Mouse (Mus musculus): ENCODE measurements at regions not wholly inside any gene's neighbourhood (a gene's known extent, or its start where the extent isn't known, plus 50 kb on each side); places are given as distances from the start of the nearest gene placed in this dataset.

DNA sequence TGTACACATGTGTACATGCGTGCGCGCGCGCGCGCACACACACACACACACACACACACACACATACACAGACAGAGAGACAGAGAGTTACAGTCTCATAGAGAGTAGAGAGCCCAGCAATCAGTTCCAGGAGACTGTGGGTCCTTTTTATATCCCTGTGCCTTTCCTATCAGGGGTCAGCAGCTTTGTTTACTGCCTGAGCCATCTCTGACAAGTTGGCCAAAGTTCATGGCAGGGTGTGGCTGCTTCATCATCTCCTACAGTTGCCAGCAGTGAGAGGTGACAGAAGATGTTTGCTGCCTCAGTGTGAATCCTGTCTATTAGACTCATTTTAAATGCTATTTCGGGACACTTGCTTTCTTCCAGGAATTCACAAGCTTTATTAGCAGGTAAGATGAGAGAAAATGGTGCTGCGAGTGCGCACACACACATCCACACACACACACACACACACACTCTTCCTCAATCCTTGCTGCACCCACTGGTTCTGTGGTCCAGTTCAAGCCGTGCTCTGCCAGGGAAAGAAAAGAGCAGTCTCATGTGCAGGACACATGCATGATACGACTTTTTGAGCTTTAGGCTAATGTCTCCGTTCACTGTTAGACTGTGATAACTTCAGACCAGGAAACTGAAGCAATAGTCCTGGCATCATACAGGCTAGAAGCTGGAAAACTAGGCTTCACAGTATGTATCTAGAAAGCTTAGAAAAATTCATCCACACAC lies 234.9 kb upstream of the Map3k1 start:
- ATAC-seq: no peak

DNA sequence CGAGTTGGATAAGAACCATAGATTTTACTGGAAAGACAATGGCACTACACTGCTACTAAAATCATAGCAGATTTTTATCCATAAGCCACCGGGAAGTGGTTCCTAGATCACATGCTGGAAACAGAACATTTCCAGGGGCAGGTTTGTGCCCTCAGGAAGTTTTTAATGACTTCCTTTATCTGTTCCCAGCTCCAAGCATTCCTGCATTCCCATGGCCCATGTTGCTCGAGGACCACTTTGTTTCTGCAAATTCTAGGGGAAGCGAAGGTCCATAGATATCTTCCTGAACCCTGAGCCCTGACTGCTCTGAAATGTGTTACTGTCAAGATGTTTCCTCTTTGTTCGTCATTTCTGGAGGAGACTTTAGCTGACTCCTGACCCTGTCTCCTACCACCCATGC lies 235.6 kb upstream of the Map3k1 start:
- ATAC-seq: no peak

DNA sequence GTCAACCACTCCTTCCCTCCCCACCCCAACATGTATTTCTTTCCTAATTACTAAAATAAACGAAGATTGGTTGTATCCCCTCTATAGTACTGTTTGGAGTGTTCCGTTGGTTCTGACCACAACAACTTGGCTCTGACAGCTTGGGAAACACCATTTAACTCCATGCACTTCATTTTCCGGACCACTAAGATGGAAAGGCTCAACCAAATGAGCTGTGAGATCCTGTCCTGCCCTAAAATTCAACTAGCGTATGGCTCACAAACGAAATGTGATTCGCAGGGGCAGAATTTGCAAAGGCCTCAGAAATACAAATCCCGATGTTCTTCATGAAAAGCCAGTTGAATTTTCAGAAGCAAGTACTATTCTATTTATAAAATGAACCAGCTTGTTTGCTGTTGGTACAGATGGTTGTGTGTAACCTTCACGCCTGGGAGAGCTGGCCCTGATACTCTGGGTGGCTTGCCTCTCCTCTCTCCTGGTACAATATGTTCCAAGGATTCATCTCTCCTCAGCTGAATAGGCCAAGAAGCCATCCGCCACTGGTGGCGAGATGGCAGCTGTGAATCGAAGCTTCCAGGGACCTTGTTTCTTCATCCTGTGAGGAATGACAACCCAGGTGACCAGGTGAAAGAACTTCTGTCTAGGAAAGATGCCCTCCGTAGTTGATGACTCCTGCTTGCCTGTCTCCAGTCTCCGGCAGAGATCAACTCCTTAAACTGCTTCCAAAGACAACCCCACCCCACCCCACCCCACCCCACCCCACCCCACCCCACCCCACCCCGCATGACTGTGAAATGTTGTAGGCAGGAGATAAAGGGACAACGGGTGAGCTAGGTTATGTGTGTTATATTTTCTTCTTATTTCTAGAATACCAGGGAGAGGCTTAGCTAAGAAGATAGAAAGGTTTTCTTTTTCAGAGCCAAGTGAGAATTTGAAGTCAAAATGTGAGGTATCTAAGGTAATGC lies 237.7 kb upstream of the Map3k1 start:
- no peak for ATAC-seq

DNA sequence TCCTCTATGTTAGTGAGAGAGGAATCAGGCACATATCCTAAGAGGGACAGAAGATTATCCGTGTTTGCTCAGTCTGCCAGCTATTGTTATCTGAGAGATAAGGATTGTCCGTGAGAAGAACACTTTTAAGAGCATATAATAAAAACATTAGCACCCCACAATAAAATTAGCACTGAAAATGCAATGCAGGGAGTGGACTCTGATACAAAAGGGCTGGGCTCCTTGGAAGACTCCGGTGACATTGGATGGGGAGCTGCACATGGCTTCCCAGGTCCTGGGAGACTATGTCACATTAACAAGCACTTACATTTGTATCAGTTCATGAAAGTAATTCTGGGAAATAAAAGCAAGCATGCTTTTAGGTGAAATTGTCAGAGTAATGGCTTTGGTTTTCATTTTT lies 238.6 kb upstream of the Map3k1 start:
- ATAC-seq: no peak

DNA sequence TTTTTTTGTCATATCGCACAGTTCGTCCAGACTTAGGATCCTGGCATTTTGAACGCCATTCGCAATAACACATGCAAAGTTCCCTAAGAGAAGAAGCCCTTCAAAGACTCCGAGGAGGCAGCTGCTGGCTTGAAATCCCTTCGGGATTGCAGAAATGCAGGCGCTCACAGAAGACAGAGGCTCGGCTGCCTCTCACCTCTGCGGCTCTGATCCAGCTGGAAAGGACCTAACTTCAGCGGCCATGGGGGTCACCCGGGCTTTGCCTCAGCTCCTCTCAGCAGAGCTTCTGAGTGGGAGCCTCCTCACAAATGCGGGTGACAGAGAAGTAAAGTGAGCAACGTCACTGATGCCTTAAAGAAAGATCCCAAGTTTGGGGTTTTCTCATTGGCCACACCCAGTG lies 239.1 kb upstream of the Map3k1 start:
- no peak for ATAC-seq

DNA sequence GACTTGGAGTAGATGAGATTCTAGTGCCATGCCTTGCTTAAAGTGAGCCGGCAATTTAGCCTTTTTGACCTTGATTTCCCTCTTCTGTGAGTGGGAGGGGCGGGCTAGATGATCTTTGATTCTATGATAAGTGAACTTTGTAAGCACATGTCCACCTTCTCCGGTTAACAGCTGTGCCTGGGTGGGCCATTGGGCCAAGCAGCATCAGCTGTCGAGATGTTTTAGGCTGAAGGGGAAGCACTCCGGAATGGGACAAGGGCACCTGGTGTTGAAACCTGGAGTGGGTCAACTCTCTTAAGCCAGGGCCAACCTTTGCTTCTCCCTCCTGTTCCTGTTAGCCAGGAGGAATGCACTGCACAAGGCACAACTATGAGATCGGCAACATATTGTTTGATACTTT lies 239.5 kb upstream of the Map3k1 start:
- no peak for ATAC-seq

DNA sequence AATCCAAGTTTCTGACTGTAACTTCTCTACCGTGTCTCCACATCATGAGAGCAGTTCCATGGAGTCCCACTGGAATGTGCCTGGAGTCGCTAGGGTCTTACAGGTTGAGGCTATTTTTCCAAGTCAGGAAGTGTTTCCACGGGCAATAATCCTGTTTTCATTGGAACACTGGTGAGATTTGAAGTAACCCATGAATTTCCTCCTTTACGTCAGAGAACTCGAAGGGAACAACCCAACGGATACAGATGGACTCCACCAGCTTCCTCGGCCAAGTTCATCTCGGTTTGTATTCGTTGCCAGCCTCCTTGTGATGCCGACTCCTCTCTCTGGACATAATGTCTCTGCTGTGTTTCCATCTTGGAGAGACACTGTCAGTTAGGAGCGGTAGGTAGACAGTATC lies 237.4 kb upstream of the Ankrd55 start:
- no peak for ATAC-seq

DNA sequence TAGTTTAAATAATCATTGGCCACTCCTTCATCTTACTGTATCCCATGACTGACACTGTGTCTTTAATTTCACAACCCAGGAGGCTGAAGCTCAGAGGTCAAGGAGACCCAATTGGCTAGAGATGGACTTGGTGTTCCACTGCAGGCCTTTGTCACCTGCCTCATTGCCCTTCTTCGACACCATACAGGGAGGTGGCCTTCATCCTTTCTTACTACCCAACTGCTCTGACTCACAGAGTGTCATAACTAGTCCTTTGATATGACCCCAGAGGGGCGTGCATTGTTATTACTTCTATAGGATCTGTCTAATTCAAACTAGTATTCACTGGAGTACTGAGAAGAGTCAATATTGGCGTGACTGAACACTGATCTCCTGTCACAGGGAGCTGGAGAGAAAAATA lies 236.2 kb upstream of the Ankrd55 start:
- ATAC-seq: no peak

DNA sequence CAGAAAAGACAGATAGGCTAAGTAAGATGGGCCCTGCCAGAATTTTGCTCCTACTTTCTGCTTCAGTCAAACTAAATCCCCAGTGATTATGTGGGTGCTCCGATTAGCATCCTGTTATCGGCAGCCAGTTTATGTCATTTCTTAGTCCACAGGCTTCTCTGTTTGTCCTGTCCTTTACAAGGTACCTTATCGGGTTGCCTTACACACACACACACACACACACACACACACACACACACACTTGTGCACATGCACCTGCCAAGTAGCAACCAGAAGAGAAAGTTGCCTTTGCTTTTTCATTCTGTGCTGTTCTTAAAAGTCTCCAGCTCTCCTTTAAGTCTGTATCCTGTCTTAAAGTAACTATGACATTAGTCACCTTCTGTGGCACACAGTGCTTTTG lies 235.8 kb upstream of the Ankrd55 start:
- ATAC-seq: no peak

DNA sequence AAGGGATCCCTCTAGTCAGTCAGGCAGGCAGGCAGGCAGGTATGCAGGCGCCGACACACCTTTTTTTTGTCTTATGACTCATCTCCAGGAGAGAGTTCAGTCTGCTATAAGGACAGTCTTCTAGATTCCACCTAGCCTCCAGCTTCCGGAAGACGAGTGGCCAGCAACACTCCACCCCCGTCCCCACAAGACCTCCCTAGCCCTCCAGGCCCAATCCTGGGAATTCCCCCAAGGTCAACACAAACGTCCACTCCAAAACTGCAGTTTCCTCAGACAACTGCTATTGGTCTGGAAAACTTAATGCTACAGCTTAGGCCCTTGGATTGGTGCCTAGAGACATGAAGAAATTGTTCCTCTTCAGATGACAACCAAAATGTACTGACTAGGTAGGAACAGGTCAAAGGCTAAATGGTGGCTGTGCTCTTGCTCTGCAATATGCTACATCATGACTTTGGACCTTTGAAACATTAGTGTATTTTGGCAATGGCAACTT lies 233.3 kb upstream of the Ankrd55 start:
- ATAC-seq: no peak

DNA sequence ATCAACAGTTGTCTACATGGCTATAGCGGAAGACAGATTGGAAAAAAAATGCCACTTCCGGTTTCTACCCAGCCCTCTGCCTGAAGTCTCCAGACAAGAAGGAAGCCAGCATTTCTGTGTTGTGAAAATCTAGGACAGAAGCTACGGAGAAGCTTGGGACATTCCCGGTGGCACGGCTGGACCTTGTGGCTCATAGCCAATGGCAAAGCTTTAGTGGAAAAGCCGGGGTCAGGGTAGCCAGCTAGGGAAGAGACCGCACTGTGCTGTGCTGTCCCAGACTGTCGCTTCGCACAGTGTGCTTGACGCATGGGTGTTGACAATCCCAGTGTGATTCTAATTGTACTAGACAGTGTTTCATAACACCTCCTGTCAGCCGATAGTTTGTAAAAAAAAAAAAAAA lies 230.0 kb upstream of the Ankrd55 start:
- ATAC-seq: no peak

DNA sequence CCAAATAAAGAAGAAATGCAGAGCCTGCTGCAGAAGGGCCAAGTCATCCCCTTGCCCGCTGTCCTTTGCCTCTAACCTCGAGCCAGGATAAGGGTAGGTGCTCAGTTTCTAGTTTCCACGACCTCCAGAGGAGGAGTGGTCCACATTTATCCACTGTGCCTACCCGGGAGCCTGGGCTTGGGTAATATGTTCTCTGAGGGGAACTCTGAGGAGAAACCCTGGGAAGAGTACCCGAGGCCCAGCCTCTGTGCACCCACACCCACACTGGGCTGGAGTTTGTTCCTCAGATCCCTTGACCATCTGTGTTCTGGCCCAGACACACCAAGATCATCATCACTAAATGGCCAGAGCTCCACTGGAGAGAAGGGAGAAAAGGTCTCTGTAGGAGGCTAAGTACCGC lies 229.5 kb upstream of the Ankrd55 start:
- no peak for ATAC-seq

DNA sequence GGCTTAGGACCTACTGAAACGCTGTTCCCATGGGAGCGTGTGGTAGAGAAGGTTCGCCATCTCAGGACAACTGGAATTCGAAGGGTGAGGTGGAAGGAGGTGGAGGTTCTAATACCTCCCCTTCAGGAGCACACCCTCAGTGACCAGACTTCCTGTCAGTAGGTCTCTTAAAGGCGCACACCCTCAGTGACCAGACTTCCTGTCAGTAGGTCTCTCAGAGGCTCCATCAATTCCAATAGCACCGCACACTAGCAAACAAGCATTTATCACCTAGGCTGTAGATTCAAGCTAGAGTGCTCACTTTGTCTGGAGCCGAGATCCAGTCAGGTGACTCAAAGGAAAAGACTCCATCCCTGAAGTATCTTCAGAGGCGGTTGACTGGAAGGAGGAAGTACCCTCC lies 226.2 kb upstream of the Ankrd55 start:
- ATAC-seq: peak; percentile 69

DNA sequence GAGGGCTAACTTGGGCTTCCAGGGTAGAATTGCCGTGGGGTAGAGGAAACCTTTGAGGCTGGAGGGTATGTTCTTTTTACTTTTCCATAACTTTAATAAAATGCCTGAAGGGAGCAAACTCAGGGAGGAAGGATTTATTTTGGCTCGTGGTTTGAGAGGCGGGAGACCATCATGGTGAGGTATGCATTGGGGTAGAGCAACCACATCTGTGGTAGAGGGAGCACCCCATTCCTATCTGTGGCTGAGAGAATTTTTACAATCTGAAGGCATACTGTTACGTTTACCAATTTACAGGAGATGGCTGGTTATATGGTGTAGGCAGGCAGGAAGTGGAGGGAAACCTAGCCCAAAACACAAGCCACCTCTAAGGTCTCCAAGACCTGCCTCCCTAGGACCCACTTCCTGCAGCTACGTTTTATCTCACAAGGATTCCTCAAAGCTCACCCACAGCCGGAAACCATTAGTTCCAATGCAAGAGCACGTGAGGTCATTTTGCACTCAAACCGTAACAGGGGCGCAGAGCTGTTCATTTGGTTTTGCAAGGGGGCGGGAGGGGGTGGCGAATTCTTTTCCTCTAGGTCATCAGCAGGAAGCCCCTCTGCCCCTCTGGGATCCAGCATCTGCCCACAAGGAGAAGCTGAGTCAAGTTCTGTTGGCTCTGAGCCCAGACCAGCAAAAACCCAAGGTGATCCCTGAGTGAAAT lies 224.7 kb upstream of the Ankrd55 start:
- peak; percentile 88 for ATAC-seq

DNA sequence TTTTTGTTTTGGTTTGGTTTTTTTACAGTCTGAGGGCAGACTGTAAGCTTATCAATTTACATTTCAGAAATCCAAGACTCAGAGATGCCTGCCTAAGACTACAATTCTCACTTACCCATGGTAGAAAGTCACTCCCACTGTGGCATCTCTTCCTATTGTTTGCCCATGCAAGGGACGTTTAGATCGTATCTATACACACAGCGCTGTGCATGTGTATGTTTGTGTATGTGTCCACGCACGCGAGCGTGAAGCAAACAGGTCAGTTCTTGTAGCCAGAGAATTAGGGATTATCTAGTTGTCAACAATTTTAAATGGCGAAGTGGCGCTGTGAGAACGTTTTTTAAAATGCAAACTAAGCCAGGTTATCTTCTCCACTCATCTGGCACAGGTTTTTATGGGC lies 223.6 kb upstream of the Ankrd55 start:
- ATAC-seq: no peak

DNA sequence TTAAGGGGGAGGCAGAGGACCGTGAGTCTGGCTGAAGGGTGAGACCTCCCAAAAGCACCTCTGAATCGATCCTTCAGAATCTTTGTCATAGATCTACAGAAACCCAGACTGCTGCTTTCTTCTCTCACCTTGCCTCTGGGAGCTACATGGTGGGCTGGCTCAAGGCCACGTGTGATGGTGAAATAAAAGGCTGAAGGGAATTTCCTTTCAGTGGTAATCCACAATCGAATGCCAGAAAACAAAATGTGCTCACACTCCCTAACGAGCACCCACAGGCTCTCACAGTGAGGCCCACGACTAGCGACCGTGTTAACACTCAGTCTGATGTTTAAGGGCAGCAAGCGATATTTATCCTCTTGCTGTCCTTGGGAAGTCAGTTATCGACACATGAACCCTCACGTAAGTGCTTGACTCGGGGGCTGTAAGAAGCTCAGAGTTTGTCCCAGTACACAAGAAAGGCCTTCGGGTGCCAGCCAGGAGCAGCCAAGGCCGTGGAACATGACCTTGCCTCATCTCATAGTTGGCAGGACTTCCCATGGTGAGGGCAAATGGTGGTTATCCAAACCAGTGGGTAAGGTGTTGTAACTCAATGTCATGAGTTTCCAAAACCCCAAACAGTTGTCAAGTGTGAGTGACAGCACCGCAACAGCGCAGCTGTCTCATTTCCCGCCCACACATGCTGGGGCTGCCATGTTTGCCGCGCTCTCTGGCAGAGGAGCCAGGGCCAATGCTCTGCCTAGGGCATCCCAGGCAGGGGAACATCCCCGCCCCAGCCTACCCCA lies 221.0 kb upstream of the Ankrd55 start:
- ATAC-seq: no peak

DNA sequence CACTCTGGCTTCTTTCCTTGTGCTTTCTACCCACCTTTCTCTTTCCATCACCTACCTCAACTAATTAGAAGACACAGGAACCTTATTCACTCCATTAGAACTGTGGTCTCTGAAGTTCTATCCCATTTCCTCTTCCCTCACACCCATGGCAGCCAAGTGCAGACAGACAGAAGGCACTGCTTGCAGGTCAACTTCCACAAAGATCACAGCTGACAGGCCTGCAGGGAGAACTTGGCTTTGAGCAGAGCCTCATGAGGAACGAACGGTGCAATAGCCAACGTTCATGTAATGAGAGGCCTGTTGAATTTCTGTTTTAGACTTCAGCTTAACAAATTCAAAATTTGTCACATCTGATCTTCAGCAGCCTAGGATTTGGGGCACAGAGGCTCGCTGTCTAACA lies 217.5 kb upstream of the Ankrd55 start:
- ATAC-seq: no peak

DNA sequence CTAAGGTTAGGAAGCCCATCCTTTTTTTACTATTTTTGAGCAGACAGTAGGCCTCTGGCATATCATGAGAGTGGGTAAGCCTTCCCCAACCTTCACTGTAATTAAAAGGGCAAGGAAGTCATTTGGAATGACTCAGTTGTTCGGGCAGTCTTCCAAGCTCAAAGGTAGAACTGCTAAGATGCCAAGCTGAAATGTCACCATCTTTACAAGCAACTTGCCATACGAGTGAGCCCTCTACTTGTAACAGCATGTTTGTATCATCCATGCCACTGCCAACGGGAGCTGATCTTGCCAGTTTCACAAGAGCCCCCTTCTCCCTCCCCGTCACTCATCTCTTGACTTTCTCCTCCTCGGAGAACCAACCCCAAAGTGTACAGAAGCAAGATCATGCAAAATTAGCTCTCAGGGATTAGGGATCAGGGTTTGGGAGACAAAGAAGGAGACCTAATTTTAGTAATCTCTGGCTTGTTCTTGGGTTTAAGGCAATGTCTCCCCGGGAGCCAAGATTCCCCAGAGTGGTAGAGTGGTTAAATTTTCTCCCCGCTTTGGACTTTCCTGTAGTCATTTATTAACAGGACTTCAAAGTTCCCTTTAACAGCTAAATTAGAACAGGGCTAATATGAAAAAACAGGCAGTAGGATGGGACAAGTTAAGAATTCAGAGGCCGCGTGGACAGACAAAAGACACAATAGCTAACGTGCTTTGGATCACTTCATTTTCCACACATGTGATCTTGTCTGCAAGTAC lies 216.9 kb upstream of the Ankrd55 start:
- ATAC-seq: no peak

DNA sequence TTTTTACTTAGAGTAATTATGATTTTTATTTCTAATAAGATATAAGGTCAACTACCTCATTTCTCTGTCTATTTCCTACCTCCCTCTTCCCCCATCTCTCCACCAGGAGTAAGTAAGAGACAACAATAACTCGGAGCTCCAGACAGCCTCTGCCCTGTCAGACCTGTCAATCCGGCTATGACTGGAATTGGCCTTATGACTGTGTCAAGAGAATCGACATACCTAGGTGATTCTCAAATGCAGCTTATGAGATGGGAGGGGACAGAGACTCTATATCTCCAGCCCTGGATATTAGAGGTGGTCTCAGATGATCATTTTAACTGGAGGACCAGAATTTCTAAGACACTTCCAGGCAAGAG lies 216.3 kb upstream of the Ankrd55 start:
- ATAC-seq: no peak

DNA sequence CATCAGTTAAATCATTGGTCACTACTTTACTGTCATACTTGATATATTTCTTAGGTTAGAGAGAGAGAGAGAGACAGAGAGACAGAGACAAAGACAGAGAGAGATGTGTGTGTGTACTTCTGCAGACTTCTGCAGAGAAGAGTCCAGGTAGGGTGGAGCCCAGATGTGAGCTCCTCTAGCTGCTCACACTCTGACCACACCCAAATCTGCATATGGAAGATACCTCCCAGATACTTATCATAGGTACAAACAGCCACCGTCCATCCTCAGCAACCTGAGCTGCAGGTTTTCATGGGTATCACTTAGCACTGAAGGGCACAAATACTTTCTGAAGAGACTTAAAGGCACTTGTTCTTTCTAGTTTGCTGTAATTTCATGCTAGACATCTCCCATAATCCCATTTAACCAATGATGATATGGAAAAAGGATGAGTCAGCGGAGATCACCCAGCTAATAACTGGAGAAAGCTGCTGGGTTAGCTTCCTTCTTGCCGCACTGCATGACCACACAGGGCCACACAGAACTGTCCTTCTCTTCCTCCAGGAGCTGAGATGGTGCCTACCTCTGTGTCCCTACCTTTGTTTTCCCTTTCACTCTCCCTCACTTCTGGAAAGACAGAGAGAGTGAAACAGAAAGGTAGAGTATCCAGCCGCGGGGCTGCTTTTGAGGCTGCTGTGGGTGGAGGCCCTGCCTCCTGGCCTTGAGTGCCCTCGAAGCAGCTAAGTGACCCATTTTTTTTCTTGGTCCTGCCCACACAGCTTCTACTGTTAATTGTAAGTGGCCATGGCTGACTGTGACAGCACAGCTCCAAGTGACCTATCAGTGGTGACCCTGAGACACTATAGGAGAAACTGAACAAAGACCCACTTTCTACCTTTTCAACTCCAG lies 214.5 kb upstream of the Ankrd55 start:
- ATAC-seq: no peak
